Mouse (Mus musculus) cortical plate, adult 2 months (tissue): ENCODE measurements at regions not wholly inside any gene's neighbourhood (a gene's known extent, or its start where the extent isn't known, plus 50 kb on each side); places are given as distances from the start of the nearest gene placed in this dataset.

ENCODE experiments used
- CTCF ChIP-seq: fragments of 200-500 bp; IDR thresholded peaks from 2 replicates; pipeline ENCODE4 v1.5.1; 2011; ENCODE audit warnings: mild to moderate bottlenecking, control low read depth, low read length; ENCODE audit not compliant: insufficient read depth; ENCODE audit errors: extremely low read depth
- POLR2A ChIP-seq: fragments of 200-500 bp; IDR thresholded peaks from 2 replicates; pipeline ENCODE4 v1.6.1; 2011; ENCODE audit warnings: mild to moderate bottlenecking, low read length, control low read depth; ENCODE audit not compliant: insufficient read depth; ENCODE audit errors: extremely low read depth

DNA sequence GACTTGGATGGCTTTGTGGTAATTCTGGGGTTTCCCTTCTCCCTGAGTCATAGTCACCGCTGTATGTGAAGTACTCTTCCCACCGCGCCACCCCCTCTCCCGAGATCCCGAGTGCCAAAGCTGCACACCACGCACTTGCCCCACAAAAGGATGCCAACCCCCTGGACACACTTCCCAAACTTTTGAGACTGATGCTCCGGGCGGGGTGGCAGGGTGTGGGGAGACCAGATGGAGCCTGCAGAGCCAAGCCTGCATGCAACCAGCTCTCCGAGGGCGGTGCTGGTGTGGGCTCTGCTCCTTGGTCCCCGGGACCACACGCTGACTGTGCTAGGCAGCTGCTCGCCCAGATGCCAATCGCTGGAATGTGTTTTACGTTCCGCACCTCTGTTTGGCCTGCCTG lies 316.2 kb upstream of the Gdi2 start:
- no peak for TF ChIP-seq CTCF
- TF ChIP-seq POLR2A, result no peak
